Mouse (Mus musculus) stomach, embryonic 16.5 days (tissue): ENCODE data around the gene Map4. TPM values are rescaled to one million over a fixed set of nuclear protein-coding genes. Genes with fewer than 3 reads are reported as not detected.

Experiments
- ATAC-seq: fragments of 200-750 bp; cut with Nextera tagmentation; 2 replicates; pipeline ENCODE4 v1.8.0; 2017; ENCODE audit warnings: moderate number of reproducible peaks, moderate TSS enrichment; ENCODE audit not compliant: insufficient read depth, low FRiP score
- H3K27ac ChIP-seq: fragments of 300-500 bp; sonication (generic); 2 replicates; pipeline ENCODE4 v1.5.1; 2014; ENCODE audit warnings: low read length
- H3K27me3 ChIP-seq: fragments of 300-500 bp; sonication (generic); 2 replicates; pipeline ENCODE4 v1.6.1; 2014; ENCODE audit warnings: low read length, control low read depth, mixed read lengths; ENCODE audit not compliant: control insufficient read depth, insufficient read depth
- H3K36me3 ChIP-seq: fragments of 300-500 bp; sonication (generic); 2 replicates; pipeline ENCODE4 v1.6.1; 2014; ENCODE audit warnings: low read length; ENCODE audit not compliant: control insufficient read depth, insufficient read depth
- H3K4me1 ChIP-seq: fragments of 300-500 bp; sonication (generic); 2 replicates; pipeline ENCODE4 v1.6.1; 2014; ENCODE audit warnings: low read length, control low read depth, mixed read lengths; ENCODE audit not compliant: control insufficient read depth, insufficient read depth
- H3K4me2 ChIP-seq: fragments of 300-500 bp; sonication (generic); 2 replicates; pipeline ENCODE4 v1.6.1; 2014; ENCODE audit warnings: low read depth, low read length, mixed read lengths
- H3K4me3 ChIP-seq: fragments of 300-500 bp; sonication (generic); replicated peaks from 2 replicates; pipeline ENCODE4 v1.5.1; 2014; ENCODE audit warnings: mild to moderate bottlenecking, low read length
- H3K9ac ChIP-seq: fragments of 300-500 bp; sonication (generic); 2 replicates; pipeline ENCODE4 v1.6.1; 2014; ENCODE audit warnings: low read length
- H3K9me3 ChIP-seq: fragments of 300-500 bp; sonication (generic); replicated peaks from 2 replicates; pipeline ENCODE4 v1.6.1; 2016; ENCODE audit warnings: low read length, control low read depth; ENCODE audit not compliant: control insufficient read depth
- WGBS: fragments of 180-500 bp; shearing (Covaris S2); extraction: QIAGEN DNeasy Blood & Tissue Kit; methylation state at CpG from one replicate; pipeline ENCODE4 v1.1.7; 2014; 5-methylcytosine and 5-hydroxymethylcytosine counted together
- polyA plus RNA-seq: library from polyadenylated mRNA; unstranded; fragments of >200 nt; fragmentation: Nextera tagmentation; extraction: Ambion mirVana; gene quantifications from 2 replicates; pipeline ENCODE4 v1.2.1, GENCODE M21; 2015

The Map4 gene
- polyA plus RNA-seq, 1 experiment from 2014 or later: 73.2 TPM

DNA sequence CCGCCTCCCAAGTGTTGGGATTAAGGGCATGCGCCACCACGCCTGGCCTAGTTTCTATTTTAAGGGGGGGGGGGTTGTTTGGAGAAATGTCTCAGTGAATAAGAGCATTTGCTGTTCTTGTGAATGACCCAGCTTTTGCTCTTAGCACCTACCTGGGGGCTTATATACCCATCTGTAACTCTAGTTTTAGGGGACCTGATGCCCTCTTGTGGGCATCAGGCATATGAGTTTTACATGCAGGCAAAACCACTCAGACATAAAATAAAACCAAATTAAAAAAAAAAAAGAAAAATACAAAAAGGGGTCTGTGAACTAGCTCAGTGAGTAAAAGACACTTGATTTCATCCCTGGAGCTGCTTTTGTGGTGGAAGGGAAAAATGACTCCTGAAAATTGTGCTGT is 8.1 kb downstream of the Map4 start:
- H3K27me3 ChIP-seq: no peaks in the 10 kb centered on the region
- H3K36me3 ChIP-seq: no peaks in the 10 kb centered on the region
- H3K9ac ChIP-seq: no peak overlapping the region
- no peaks in the 10 kb centered on the region for H3K9me3 ChIP-seq
- H3K4me3 ChIP-seq: no peak overlapping the region
- 93% methylated on average over 3 of the region's 3 CpGs for WGBS
- no peak overlapping the region for H3K27ac ChIP-seq
- no peak for ATAC-seq
- H3K4me1 ChIP-seq: no peaks in the 10 kb centered on the region
- H3K4me2 ChIP-seq: no peak overlapping the region

DNA sequence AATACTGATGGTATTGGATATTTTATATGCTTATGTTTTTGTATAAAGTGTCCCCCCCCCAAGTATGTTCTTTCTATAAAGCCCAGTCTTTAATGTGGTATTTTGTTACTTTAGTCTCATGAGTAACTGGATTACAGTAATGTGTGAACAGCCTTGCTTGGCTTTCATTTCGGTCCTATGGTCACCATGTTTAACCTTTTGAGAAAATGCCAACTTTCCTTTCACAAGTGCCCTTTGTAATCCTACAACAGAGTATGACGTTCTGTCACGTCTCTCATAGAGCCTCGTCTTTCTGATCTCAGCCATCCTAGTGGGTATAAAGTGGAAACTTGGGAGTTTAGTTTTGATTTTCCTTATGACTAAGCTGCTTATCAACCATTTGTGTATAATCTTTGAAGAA is 11.5 kb downstream of the Map4 start:
- Histone ChIP-seq H3K27me3 (no peaks in the 10 kb centered on the region), H3K9me3 (no peaks in the 10 kb centered on the region), H3K9ac (no peak overlapping the region), H3K4me2 (no peak overlapping the region), H3K36me3 (no peaks in the 10 kb centered on the region), H3K4me1 (no peaks in the 10 kb centered on the region), H3K27ac (no peak overlapping the region), H3K4me3 (no peak overlapping the region)
- no peak for ATAC-seq
- 76% methylated on average over 4 of the region's 4 CpGs for WGBS

DNA sequence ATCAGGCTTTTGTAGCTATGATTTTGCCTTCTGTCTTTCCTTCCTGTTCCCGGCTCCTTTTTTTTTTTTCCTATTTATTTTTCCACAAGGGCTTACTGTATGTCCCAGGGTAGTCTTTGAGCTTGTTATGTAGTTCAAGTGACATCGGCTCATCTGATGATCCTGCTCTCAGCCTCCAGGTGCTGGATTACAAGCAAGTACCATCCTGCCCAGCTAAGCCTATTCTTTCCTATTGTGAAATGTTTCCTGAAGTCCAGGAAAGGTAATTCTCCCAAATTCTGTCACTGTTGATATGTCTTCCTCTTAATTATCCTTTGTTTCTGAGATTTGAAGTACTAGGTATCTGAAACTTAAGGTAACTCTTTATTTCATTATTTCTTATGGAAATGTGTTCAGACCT is 13.5 kb downstream of the Map4 start:
- no peak overlapping the region for H3K4me3 ChIP-seq
- H3K36me3 ChIP-seq: no peaks in the 10 kb centered on the region
- no peak overlapping the region for H3K4me2 ChIP-seq
- H3K4me1 ChIP-seq: no peaks in the 10 kb centered on the region
- no peaks in the 10 kb centered on the region for H3K9me3 ChIP-seq
- no peaks in the 10 kb centered on the region for H3K27me3 ChIP-seq
- 82% methylated on average over 2 of the region's 2 CpGs for WGBS
- H3K27ac ChIP-seq: no peak overlapping the region
- ATAC-seq: no peak
- H3K9ac ChIP-seq: no peak overlapping the region

DNA sequence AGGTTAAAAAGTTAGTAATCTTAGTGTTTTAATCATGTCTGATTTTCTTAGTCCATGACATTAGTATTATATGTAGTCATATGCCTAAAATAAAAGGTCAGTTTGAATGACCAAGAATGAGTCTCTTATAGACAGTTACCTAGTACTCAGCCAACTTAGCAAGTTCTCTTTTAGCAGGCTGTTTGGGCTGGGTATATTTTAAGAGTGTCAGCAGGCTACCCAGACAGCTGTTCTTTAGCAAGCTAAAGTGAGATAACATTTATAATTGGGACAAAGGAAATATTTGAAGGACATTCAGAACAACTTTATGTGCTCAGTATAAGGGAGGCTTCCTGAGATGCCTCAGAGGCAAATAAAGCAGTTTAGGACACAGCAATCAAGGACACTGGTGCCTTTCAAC is 17.3 kb downstream of the Map4 start:
- H3K4me3 ChIP-seq: no peak overlapping the region
- H3K36me3 ChIP-seq: no peaks in the 10 kb centered on the region
- no peaks in the 10 kb centered on the region for H3K4me1 ChIP-seq
- H3K27me3 ChIP-seq: no peaks in the 10 kb centered on the region
- H3K4me2 ChIP-seq: no peak overlapping the region
- no peak for ATAC-seq
- no peak overlapping the region for H3K27ac ChIP-seq
- no peaks in the 10 kb centered on the region for H3K9me3 ChIP-seq
- H3K9ac ChIP-seq: no peak overlapping the region

DNA sequence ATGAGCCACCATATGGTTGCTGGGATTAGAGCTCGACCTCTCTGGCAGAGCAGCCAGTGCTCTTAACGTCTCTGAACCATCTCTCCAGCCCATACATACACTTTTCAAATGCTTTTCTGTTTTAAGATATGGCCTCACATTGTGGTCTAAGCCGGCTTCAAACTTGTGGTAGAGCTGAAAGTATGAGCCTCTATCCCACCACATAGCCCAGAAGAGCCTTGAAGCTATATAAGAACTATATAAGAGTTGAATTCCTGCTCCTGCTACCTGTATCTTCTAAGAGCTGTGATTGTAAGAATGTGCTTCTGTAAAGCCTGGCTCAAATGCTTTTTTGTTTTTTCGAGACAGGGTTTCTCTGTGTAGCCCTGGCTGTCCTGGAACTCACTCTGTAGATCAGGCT is 18.5 kb downstream of the Map4 start:
- no peak overlapping the region for H3K4me2 ChIP-seq
- H3K4me1 ChIP-seq: no peaks in the 10 kb centered on the region
- 84% methylated on average over 4 of the region's 4 CpGs for WGBS
- ATAC-seq: no peak
- H3K9ac ChIP-seq: no peak overlapping the region
- H3K27me3 ChIP-seq: no peaks in the 10 kb centered on the region
- H3K4me3 ChIP-seq: no peak overlapping the region
- no peaks in the 10 kb centered on the region for H3K36me3 ChIP-seq
- H3K27ac ChIP-seq: no peak overlapping the region
- no peaks in the 10 kb centered on the region for H3K9me3 ChIP-seq

DNA sequence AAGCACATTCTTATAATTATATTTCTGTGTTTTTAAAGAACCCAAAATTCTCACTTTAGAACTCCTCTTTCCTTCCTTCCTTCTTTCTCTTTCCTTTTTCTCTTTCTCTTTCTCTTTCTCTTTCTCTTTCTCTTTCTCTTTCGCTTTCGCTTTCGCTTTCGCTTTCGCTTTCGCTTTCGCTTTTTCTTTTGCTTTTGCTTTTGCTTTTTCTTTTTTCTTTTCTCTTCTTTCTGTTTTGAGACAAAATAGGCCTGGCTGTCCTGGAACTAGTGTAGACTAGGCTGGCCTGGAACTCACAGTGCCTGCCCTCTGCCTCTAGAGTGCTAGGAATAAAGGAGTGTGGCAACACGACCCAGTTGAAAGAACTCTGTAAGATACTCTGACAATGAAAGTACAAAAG is 22.3 kb downstream of the Map4 start:
- Histone ChIP-seq H3K27ac (no peak overlapping the region), H3K27me3 (no peaks in the 10 kb centered on the region), H3K4me3 (no peak overlapping the region), H3K9ac (no peak overlapping the region), H3K4me1 (no peaks in the 10 kb centered on the region), H3K4me2 (no peak overlapping the region), H3K9me3 (no peaks in the 10 kb centered on the region), H3K36me3 (no peaks in the 10 kb centered on the region)
- WGBS: 88% methylated on average over 8 of the region's 8 CpGs
- ATAC-seq: no peak

DNA sequence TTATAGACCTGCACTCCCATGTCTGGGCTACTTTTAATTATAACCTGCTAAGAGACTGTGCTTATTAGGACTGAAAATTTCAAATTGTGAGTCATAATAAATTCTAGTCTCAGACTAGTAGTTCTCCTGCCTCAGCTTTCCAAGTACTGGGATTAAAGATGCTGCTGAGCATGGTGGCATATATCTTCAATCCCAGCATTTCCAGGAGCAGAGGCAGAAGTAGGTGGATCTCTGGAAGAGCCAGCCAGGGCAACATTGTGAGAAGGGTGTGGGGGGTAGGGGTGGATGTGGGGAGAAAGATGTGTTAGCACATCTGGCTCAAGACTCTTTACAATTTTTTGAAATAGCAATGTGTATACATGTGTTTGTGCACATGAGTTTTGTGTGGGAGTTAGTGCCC is 23.4 kb downstream of the Map4 start:
- no peaks in the 10 kb centered on the region for H3K9me3 ChIP-seq
- no peak overlapping the region for H3K4me3 ChIP-seq

DNA sequence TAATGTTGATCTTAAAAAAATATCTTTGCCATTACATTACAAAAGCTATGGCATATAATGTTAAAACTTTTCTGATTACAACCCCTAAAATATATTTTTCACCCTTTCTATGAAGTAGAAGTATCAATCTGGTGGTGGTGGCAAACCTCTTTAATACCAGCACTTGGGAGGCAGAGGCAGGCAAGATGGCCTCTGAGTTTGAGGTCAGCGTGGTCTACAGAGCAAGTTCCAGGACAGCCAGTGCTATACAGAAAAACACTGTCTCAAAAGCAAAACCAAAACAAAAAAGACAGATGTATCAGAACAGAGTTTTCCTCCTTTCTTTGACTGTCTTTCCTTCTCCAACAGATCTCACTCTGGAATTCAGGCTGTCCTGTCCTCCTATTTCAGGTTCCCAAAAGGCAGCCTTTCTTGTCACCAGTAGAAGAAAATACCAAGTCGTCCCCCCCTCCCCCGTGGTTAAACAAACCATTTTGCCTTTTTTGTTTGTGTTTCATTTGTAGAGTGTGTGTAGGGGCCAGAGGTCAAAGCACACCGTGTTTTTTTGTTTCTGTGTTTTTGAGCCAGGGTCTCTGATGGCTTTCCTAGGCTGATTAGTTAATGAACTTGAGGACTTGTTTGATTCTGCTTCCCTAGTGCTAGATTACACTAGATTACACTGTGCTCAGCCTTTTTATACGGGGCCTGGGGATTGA is 28.3 kb downstream of the Map4 start:
- Histone ChIP-seq H3K4me1 (no peaks in the 10 kb centered on the region), H3K36me3 (no peaks in the 10 kb centered on the region), H3K4me3 (no peak overlapping the region), H3K27ac (no peak overlapping the region), H3K9ac (no peak overlapping the region), H3K4me2 (no peak overlapping the region), H3K27me3 (no peaks in the 10 kb centered on the region), H3K9me3 (no peaks in the 10 kb centered on the region)
- no peak for ATAC-seq
- WGBS: 33% methylated on average over 5 of the region's 5 CpGs

More for the DNA sequence above, 23.4 kb downstream of the Map4 start:
- no peak overlapping the region for H3K27ac ChIP-seq
- H3K4me1 ChIP-seq: no peaks in the 10 kb centered on the region
- ATAC-seq: no peak
- H3K36me3 ChIP-seq: no peaks in the 10 kb centered on the region
- H3K9ac ChIP-seq: no peak overlapping the region
- H3K27me3 ChIP-seq: no peaks in the 10 kb centered on the region
- H3K4me2 ChIP-seq: no peak overlapping the region

DNA sequence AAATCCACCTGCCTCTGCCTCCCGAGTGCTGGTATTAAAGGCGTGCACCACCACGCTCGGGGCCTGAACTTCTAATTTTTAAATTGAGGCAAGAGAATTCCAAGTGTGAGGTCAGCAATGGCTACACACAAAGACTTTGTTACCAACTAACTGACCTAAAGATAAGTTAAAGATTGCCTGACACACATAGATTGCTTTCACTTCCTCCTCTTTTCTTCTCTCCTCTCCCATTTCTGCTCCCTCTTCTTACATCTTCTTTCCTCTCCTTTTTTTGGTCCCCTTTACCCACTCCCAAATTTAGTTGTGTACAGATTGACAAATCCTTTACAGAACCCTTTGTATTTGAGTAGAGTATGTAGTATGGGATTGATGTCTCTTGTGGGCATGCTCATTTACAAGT is 29.3 kb downstream of the Map4 start:
- ATAC-seq: no peak
- 88% methylated on average over 4 of the region's 4 CpGs for WGBS
- Histone ChIP-seq H3K9me3 (no peaks in the 10 kb centered on the region), H3K4me3 (no peak overlapping the region), H3K4me2 (no peak overlapping the region), H3K27me3 (no peaks in the 10 kb centered on the region), H3K4me1 (no peaks in the 10 kb centered on the region), H3K27ac (no peak overlapping the region), H3K36me3 (no peaks in the 10 kb centered on the region), H3K9ac (no peak overlapping the region)

DNA sequence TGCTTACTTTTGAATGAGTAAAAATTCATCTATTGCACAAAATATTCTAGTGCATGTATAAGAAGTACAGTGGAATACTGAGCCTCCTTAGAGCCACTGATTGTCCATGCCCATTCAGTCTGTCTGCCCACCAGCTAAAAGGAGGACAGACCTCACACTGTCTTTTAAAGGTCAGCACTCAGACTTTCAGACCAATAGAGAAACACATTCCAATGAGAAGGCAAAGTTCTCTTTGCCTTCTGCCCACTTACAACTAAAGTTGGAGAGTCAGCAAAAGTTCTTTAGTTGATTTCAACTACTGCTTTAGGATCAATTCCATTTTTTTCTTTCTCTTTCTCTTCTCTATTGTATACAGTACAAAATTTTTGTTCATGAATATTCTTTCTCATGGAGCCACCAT is 33.5 kb downstream of the Map4 start:
- Histone ChIP-seq H3K9ac (no peak overlapping the region), H3K4me2 (no peak overlapping the region), H3K27ac (no peak overlapping the region), H3K36me3 (no peaks in the 10 kb centered on the region), H3K9me3 (no peaks in the 10 kb centered on the region), H3K4me3 (no peak overlapping the region), H3K4me1 (peaks cover 7% of the 10 kb centered on the region; the same call in 1 of the 2 replicates), H3K27me3 (no peaks in the 10 kb centered on the region)
- ATAC-seq: no peak
